Mouse (Mus musculus): ENCODE measurements around the gene Efna4. TPM values are rescaled to one million over a fixed set of nuclear protein-coding genes. Genes with fewer than 3 reads are reported as not detected.

The Efna4 gene
- polyA plus RNA-seq, 1 experiment from 2014 or later: 14.1 TPM

DNA sequence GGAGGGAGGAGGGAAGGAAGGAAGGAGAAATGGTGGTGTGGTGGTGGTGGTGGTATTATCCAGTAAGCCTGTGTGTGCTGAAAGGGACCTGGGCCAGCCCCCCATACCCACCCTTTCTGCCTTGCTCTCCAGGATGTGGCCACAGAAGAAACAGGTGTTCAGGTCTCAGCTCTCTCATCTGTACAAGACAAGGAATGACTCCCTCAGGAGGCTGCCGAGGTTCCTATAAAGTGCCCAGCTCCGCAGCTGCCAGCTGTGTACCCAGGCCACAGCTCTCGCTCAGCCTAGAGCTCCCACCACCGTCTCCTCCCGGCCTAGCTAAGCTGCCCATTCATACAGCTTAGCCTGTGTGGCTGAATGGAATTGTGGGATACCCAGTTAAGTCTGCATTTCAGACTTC is 45.5 kb downstream of the Efna4 start:
- no peak overlapping the region for H3K4me3 ChIP-seq (replicated peaks; ENCODE audit: low read length)
- peaks cover 8% of the 10 kb centered on the region for H3K4me1 ChIP-seq (replicated peaks; ENCODE audit: control insufficient read depth, insufficient read depth, low read length)
- no peaks in the 10 kb centered on the region for H3K27me3 ChIP-seq (replicated peaks; ENCODE audit: control insufficient read depth, insufficient read depth, low read length)
- H3K9ac ChIP-seq (replicated peaks; ENCODE audit: low read depth, low read length): no peak overlapping the region
- 65% methylated on average over 5 of the region's 5 CpGs for WGBS
- H3K9me3 ChIP-seq (ENCODE audit: control insufficient read depth, low read length): no peaks in the 10 kb centered on the region
- no peak overlapping the region for H3K4me2 ChIP-seq (ENCODE audit: low read length)
- H3K27ac ChIP-seq (ENCODE audit: low read length): no peak overlapping the region
- no peaks in the 10 kb centered on the region for H3K36me3 ChIP-seq (ENCODE audit: control insufficient read depth, insufficient read depth)
- ATAC-seq: no peak

DNA sequence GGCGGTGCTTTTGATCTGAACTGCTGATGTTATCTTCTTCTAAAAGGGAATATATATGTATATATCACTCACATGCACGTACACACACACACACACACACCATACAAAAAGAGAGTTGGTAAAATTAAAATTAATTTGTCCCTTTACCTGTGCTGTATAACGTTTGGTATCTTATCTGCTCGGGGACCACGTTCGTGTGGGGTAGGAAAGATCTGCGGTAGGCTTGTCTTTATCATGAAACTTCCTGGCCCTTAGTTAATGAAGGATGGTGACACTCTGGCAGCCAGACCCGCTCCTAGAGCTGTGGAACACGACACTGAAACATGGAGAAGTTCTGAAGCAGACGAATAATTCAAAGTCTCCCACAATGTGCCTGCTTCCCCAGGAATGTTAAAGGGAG is 46.0 kb downstream of the Efna4 start:
- WGBS: 78% methylated on average over 10 of the region's 10 CpGs
- Histone ChIP-seq H3K27me3 (replicated peaks; ENCODE audit: control insufficient read depth, insufficient read depth, low read length) (no peaks in the 10 kb centered on the region), H3K27ac (ENCODE audit: low read length) (no peak overlapping the region), H3K9ac (replicated peaks; ENCODE audit: low read depth, low read length) (no peak overlapping the region), H3K9me3 (ENCODE audit: control insufficient read depth, low read length) (no peaks in the 10 kb centered on the region), H3K4me3 (replicated peaks; ENCODE audit: low read length) (no peak overlapping the region), H3K4me2 (ENCODE audit: low read length) (no peak overlapping the region), H3K36me3 (ENCODE audit: control insufficient read depth, insufficient read depth) (no peaks in the 10 kb centered on the region), H3K4me1 (replicated peaks; ENCODE audit: control insufficient read depth, insufficient read depth, low read length) (peaks cover 6% of the 10 kb centered on the region)
- ATAC-seq: no peak

DNA sequence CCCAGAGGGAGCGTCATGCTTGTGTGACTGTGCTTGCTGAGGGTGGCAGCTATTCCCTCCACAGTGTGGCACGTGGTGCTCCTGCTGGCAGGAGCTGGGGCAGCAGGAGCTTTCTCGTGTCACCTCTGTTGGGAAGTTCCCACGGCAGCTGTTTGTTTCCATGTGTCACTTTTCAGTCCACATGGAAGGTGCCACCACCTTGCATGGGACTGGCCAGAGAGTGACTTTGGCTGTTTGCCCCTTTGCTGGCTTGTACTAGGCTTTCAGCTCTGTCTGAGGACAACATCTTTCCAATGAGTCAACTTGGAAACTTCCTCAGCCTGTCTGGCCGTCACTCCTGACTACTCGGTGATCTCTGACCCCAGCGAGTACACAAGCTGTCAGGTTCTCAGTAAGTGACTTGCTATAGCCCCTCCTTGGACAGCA is 49.3 kb downstream of the Efna4 start:
- Histone ChIP-seq H3K4me3 (replicated peaks; ENCODE audit: low read length) (no peak overlapping the region), H3K4me1 (replicated peaks; ENCODE audit: control insufficient read depth, insufficient read depth, low read length) (no peaks in the 10 kb centered on the region), H3K27me3 (replicated peaks; ENCODE audit: control insufficient read depth, insufficient read depth, low read length) (no peaks in the 10 kb centered on the region), H3K27ac (ENCODE audit: low read length) (no peak overlapping the region), H3K9me3 (ENCODE audit: control insufficient read depth, low read length) (no peaks in the 10 kb centered on the region), H3K4me2 (ENCODE audit: low read length) (no peak overlapping the region), H3K36me3 (ENCODE audit: control insufficient read depth, insufficient read depth) (no peaks in the 10 kb centered on the region), H3K9ac (replicated peaks; ENCODE audit: low read depth, low read length) (no peak overlapping the region)
- no peak for ATAC-seq
- WGBS: 54% methylated on average over 7 of the region's 7 CpGs

DNA sequence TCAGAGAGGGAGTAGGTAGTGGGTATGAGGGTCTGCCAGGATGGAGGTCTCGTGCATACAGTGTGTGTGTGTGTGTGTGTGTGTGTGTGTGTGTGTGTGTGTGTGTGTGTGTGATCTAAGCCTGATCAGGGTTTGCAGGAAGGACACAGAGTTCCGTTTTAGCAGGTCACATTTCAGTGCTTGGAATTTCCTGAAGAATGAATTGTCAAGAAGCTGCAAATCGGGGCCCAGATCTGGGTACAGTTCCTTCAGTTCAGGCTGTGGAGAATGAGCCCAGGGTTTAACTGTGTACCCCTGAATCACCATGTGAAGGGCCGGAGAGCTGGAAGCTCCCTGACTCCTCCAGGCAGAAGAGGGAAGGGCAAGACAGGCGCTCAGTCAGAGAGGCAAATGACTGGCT is 50.5 kb downstream of the Efna4 start:
- Histone ChIP-seq H3K9me3 (ENCODE audit: control insufficient read depth, low read length) (no peaks in the 10 kb centered on the region), H3K4me3 (replicated peaks; ENCODE audit: low read length) (no peak overlapping the region), H3K27me3 (replicated peaks; ENCODE audit: control insufficient read depth, insufficient read depth, low read length) (no peaks in the 10 kb centered on the region), H3K4me2 (ENCODE audit: low read length) (no peak overlapping the region), H3K27ac (ENCODE audit: low read length) (no peak overlapping the region), H3K4me1 (replicated peaks; ENCODE audit: control insufficient read depth, insufficient read depth, low read length) (peaks cover 2% of the 10 kb centered on the region; the same call in 1 of the 2 replicates), H3K9ac (replicated peaks; ENCODE audit: low read depth, low read length) (no peak overlapping the region), H3K36me3 (ENCODE audit: control insufficient read depth, insufficient read depth) (no peaks in the 10 kb centered on the region)
- no peak for ATAC-seq
- WGBS: 67% methylated on average over 5 of the region's 5 CpGs

DNA sequence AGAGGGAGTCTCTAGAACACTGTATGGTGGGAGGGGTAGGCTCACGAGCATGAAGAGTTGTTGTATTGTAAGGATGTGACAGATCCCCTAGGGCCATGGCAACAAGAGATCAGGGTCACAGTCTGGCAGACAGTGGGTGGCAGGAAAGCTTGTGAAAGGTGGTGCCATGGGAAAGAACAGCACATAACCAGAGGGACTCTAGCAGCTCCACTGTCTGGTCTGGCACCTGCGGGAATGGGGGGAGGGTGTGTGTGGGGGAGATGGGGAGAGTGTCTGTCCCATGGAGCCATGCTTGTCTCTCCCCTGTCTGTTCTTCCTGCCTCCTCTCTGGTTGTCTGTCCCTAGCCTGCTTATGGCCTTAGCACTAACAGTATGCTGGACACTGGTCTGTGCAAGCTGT is 52.3 kb downstream of the Efna4 start:
- Histone ChIP-seq H3K4me1 (replicated peaks; ENCODE audit: control insufficient read depth, insufficient read depth, low read length) (peaks cover 16% of the 10 kb centered on the region), H3K4me2 (ENCODE audit: low read length) (no peak overlapping the region), H3K27me3 (replicated peaks; ENCODE audit: control insufficient read depth, insufficient read depth, low read length) (0 out of 2 replicates have a peak, but pooled peaks cover 2% of the 10 kb centered on the region), H3K36me3 (ENCODE audit: control insufficient read depth, insufficient read depth) (no peaks in the 10 kb centered on the region), H3K4me3 (replicated peaks; ENCODE audit: low read length) (no peak overlapping the region), H3K9me3 (ENCODE audit: control insufficient read depth, low read length) (no peaks in the 10 kb centered on the region), H3K9ac (replicated peaks; ENCODE audit: low read depth, low read length) (no peak overlapping the region), H3K27ac (ENCODE audit: low read length) (no peak overlapping the region)
- no peak for ATAC-seq
- WGBS: 45% methylated on average over 2 of the region's 2 CpGs

DNA sequence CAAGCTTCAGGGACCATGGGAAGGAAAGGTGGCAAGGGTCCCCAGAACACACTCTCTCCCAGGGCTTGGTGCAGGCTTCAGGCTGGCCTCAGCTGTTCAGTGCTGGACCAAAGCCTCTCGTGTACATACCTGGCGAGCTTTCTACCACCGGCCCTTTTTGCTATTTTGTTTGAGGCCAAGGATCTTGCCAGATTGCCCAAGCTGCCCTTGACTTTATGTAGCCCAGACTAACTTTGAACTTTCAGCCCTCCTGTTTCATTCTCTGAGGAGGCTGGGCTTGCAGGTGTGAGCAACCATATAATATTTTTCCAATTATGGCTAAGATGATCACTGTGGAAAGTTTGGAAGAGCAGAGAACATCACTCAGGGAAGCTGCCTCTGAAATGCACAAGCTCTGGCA is 53.6 kb downstream of the Efna4 start:
- H3K9me3 ChIP-seq (ENCODE audit: control insufficient read depth, low read length): no peaks in the 10 kb centered on the region
- peaks cover 29% of the 10 kb centered on the region for H3K4me1 ChIP-seq (replicated peaks; ENCODE audit: control insufficient read depth, insufficient read depth, low read length)
- H3K9ac ChIP-seq (replicated peaks; ENCODE audit: low read depth, low read length): no peak overlapping the region
- no peak overlapping the region for H3K4me2 ChIP-seq (ENCODE audit: low read length)
- ATAC-seq: no peak
- no peaks in the 10 kb centered on the region for H3K36me3 ChIP-seq (ENCODE audit: control insufficient read depth, insufficient read depth)
- H3K4me3 ChIP-seq (replicated peaks; ENCODE audit: low read length): no peak overlapping the region
- 0 out of 2 replicates have a peak, but pooled peaks cover 2% of the 10 kb centered on the region for H3K27me3 ChIP-seq (replicated peaks; ENCODE audit: control insufficient read depth, insufficient read depth, low read length)
- no peak overlapping the region for H3K27ac ChIP-seq (ENCODE audit: low read length)
- 86% methylated on average over 3 of the region's 3 CpGs for WGBS

Other genes starting within 250 kb of the Efna4 start
- 74.4 and 76.8 TPM in 2 replicates for gene Rusc1, start 244.7 kb downstream of the Efna4 start, polyA plus RNA-seq (2015; fragmentation: Nextera tagmentation; extraction: Ambion mirVana)
- gene Gm43738, start 236.9 kb downstream of the Efna4 start, polyA plus RNA-seq (2015; fragmentation: Nextera tagmentation; extraction: Ambion mirVana): not detected in 2 replicates
- 380 and 438 TPM in 2 replicates for gene Fdps, start 236.1 kb downstream of the Efna4 start, polyA plus RNA-seq (2015; fragmentation: Nextera tagmentation; extraction: Ambion mirVana)
- 0.13 TPM in 1 of 2 replicates, not detected in the other for gene Pklr, start 201.9 kb downstream of the Efna4 start, polyA plus RNA-seq (2015; fragmentation: Nextera tagmentation; extraction: Ambion mirVana)
- 34.0 and 39.6 TPM in 2 replicates for gene Hcn3, start 177.8 kb downstream of the Efna4 start, polyA plus RNA-seq (2015; fragmentation: Nextera tagmentation; extraction: Ambion mirVana)
- gene Clk2, start 173.2 kb downstream of the Efna4 start, polyA plus RNA-seq (2015; fragmentation: Nextera tagmentation; extraction: Ambion mirVana): 19.2 and 23.9 TPM in 2 replicates
- 125 and 128 TPM in 2 replicates for gene Scamp3, start 160.6 kb downstream of the Efna4 start, polyA plus RNA-seq (2015; fragmentation: Nextera tagmentation; extraction: Ambion mirVana)
- gene Fam189b, start 154.9 kb downstream of the Efna4 start, polyA plus RNA-seq (2015; fragmentation: Nextera tagmentation; extraction: Ambion mirVana): 26.5 and 30.7 TPM in 2 replicates
- gene Gba, start 135.1 kb downstream of the Efna4 start, polyA plus RNA-seq (2015; fragmentation: Nextera tagmentation; extraction: Ambion mirVana): 44.8 and 46.7 TPM in 2 replicates
- 61.5 and 84.2 TPM in 2 replicates for gene Thbs3, start 122.8 kb downstream of the Efna4 start, polyA plus RNA-seq (2015; fragmentation: Nextera tagmentation; extraction: Ambion mirVana)
- 180 and 183 TPM in 2 replicates for gene Mtx1, start 110.9 kb downstream of the Efna4 start, polyA plus RNA-seq (2015; fragmentation: Nextera tagmentation; extraction: Ambion mirVana)
- gene Muc1, start 109.0 kb downstream of the Efna4 start, polyA plus RNA-seq (2015; fragmentation: Nextera tagmentation; extraction: Ambion mirVana): 1.6 and 1.7 TPM in 2 replicates
- 187 and 195 TPM in 2 replicates for gene Krtcap2, start 92.1 kb downstream of the Efna4 start, polyA plus RNA-seq (2015; fragmentation: Nextera tagmentation; extraction: Ambion mirVana)
- gene Trim46, start 91.7 kb downstream of the Efna4 start, polyA plus RNA-seq (2015; fragmentation: Nextera tagmentation; extraction: Ambion mirVana): 62.5 and 76.1 TPM in 2 replicates
- gene Dpm3, start 78.7 kb downstream of the Efna4 start, polyA plus RNA-seq (2015; fragmentation: Nextera tagmentation; extraction: Ambion mirVana): 67.0 and 73.5 TPM in 2 replicates
- gene Slc50a1, start 67.5 kb downstream of the Efna4 start, polyA plus RNA-seq (2015; fragmentation: Nextera tagmentation; extraction: Ambion mirVana): 38.6 and 41.2 TPM in 2 replicates
- 8.3 and 9.5 TPM in 2 replicates for gene Efna1, start 56.9 kb downstream of the Efna4 start, polyA plus RNA-seq (2015; fragmentation: Nextera tagmentation; extraction: Ambion mirVana)
- gene Efna3, start 15.1 kb downstream of the Efna4 start, polyA plus RNA-seq (2015; fragmentation: Nextera tagmentation; extraction: Ambion mirVana): 55.3 and 55.8 TPM in 2 replicates
- 40.4 and 55.2 TPM in 2 replicates for gene Adam15, start 12.0 kb upstream of the Efna4 start, polyA plus RNA-seq (2015; fragmentation: Nextera tagmentation; extraction: Ambion mirVana)
- 0.27 TPM in 1 of 2 replicates, not detected in the other for gene Dcst2, start 23.9 kb upstream of the Efna4 start, polyA plus RNA-seq (2015; fragmentation: Nextera tagmentation; extraction: Ambion mirVana)
- gene Dcst1, start 27.2 kb upstream of the Efna4 start, polyA plus RNA-seq (2015; fragmentation: Nextera tagmentation; extraction: Ambion mirVana): 1.2 and 1.3 TPM in 2 replicates
- 0.51 and 0.77 TPM in 2 replicates for gene Zbtb7b, start 56.7 kb upstream of the Efna4 start, polyA plus RNA-seq (2015; fragmentation: Nextera tagmentation; extraction: Ambion mirVana)
- 0.77 TPM in 1 of 2 replicates, not detected in the other for gene Lenep, start 64.8 kb upstream of the Efna4 start, polyA plus RNA-seq (2015; fragmentation: Nextera tagmentation; extraction: Ambion mirVana)
- 43.6 and 46.7 TPM in 2 replicates for gene Flad1, start 73.8 kb upstream of the Efna4 start, polyA plus RNA-seq (2015; fragmentation: Nextera tagmentation; extraction: Ambion mirVana)
- 139 and 156 TPM in 2 replicates for gene Cks1b, start 80.4 kb upstream of the Efna4 start, polyA plus RNA-seq (2015; fragmentation: Nextera tagmentation; extraction: Ambion mirVana)
- gene Shc1, start 80.4 kb upstream of the Efna4 start, polyA plus RNA-seq (2015; fragmentation: Nextera tagmentation; extraction: Ambion mirVana): 14.4 and 17.2 TPM in 2 replicates
- gene Pygo2, start 92.2 kb upstream of the Efna4 start, polyA plus RNA-seq (2015; fragmentation: Nextera tagmentation; extraction: Ambion mirVana): 40.0 and 43.7 TPM in 2 replicates
- 11.1 and 14.4 TPM in 2 replicates for gene Pbxip1, start 98.7 kb upstream of the Efna4 start, polyA plus RNA-seq (2015; fragmentation: Nextera tagmentation; extraction: Ambion mirVana)
- 70.2 and 92.5 TPM in 2 replicates for gene Pmvk, start 116.5 kb upstream of the Efna4 start, polyA plus RNA-seq (2015; fragmentation: Nextera tagmentation; extraction: Ambion mirVana)
- 8.1 and 8.2 TPM in 2 replicates for gene Kcnn3, start 182.1 kb upstream of the Efna4 start, polyA plus RNA-seq (2015; fragmentation: Nextera tagmentation; extraction: Ambion mirVana)